Mouse (Mus musculus): ENCODE measurements around the gene Tcam1.

DNA sequence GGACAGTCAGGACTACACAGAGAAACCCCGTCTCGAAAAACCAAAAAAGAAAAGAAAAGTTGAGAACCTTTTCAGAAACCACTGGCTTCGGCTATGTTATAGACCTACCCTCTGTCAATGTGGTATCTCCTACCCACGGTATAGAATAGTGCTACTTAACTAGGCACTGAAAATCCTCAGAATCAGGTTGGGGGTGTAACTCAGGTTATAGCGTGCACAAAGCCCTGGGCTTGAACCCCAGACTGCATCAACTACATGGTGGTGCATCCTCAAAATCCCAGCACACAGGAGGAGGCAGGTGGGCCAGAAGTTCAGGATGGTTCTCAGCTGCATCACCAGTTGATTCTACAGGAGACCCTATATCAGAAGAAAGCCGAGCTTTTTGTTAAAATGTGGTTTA is 2.7 kb upstream of the Tcam1 start:
- TF ChIP-seq CTCF (IDR thresholded peaks at IDR 0.05; ENCODE audit: low read depth, low read length): no peak
- no peak for TF ChIP-seq POLR2A (IDR thresholded peaks at IDR 0.05; ENCODE audit: insufficient read depth, low read length)

Data from ES-Bruce4 (cell line).